Mouse (Mus musculus) ovary, postnatal 14 days (tissue): Measurements from ENCODE around the gene Tmem86b.
A peak's percentile ranks its signal among the peaks of the same experiment; 100 is the strongest.

Experiments
- DNase-seq: peaks from one replicate; pipeline ENCODE4 v3.0.0; 2022; ENCODE audit warnings: low spot score

Tmem86b gene

DNA sequence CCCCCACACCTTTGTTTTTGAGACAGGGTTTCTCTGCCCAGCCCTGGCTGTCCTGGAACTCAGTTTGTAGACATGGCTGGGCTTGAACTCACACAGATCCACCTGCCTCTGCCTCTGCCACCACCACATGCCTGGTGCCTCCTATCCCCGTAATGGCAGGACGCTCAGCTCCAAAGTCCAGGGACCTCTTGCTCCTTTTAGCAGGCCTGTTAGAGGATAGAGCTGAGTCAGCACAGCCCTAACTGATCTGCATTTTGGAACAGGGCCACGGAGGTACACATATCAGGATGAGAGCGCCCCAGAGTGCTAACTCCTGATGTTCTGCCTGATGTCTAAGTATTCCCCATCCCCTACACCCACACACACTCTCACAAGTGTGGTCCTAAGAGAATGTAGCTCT, at the start of gene Tmem86b:
Tmem86b (minus strand) TSS at position 392 of the 400 bp plus-strand sequence.
- no peak for DNase-seq

GRCm38 (mm10) chr7:4675200-4675599, 44.0 kb upstream of the Tmem86b start:
- DNase-seq: no peak

DNA sequence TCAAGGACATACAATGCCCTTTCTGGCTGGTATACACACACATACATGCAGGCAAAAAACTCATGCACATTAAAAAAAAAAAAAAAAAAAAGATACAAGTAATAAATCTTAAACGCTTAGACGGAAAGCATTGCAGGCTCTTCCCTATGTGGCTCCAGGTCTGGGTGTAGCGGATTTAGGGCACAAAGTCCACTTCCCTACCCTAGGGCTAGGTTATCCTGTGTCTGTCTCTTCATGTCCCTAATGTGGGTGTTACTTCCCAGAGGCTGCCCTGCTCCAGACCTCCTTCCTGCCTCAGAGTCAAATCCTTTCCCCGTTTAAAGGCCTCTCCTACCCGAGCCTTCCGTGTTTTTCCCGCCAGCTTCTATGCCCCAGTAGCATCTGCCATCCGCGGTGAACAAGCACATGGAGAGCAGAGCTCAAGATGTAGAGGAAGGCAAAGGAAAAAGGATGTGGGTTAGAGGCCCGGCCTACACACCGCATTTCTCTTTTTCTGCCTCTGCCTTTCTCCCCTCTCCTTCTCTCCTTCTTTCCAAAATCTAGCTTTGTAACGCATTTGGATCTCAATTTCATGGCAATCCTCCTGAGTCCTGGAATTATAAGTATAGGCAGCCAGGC, 43.0 kb upstream of the Tmem86b start:
- DNase-seq: no peak

DNA sequence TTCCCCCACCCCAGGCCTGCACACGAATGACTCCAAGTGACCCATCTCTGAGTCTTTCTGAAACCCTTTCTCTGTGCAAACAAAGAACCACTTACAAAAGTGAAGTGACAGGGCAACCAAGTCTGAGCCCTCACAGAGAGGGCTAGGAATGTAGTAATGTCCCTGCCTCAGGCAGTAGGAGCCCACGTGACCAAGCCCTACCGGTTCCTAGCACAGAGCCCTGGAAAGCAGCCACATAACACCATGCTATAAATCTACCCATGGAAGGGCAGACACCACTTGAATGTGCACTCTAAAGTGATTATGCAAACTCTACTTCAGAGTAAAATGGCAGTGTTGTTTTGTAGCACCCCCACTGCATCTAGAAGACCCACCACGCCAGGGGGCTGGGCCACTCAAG, 40.7 kb upstream of the Tmem86b start:
- DNase-seq: no peak

DNA sequence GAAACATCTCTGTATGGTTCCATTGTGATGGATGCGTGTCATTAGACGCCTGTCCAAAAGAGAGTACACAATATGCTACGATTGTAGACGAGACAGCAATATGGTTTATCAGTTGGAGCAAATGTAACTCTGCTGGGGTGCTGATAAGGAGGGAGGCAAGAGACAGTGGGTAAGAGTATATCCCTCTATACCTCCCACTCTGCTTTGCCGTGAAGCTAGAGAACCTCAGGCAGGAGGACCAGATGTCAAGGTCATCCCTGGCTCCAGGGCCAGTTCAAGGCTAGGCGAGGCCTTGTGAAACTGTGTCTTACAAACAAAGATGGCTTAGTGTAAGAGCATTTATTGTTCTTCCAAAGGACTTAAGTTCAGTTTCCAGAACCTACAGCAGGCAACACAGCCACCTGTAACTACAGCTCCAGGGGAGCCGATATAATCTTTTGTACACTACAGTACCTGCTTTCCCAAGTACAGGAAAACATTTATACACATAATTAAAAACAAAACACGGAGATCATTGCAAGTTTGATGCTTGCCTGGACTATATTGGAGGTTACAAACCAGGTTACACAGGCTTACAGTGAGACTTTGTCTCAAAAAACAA, 39.5 kb upstream of the Tmem86b start:
- no peak for DNase-seq

GRCm38 (mm10) chr7:4669156-4669555, 37.9 kb upstream of the Tmem86b start:
- no peak for DNase-seq

GRCm38 (mm10) chr7:4668506-4668905, 37.3 kb upstream of the Tmem86b start:
- DNase-seq: no peak

DNA sequence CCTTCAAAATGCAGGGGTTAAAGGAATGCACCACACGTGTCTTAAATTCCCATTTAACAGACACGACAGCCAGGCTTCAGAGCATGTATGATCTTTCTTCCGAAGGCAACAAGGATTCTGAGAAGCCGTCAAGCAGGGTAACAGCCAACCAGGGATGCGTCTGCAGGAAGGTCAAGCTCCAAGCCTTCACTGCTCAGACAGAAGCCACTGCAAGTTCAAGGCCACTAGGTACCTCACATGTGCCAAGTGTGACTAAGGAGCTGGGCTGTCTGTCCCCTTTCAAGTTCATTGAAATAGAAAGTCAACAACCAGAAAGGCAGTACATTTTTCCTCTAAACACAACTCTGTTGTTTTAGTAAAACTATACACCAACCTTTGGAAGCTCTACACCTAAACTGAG, 35.6 kb upstream of the Tmem86b start:
- no peak for DNase-seq

- no peak for DNase-seq
Measured at GRCm38 (mm10) chr7:4663742-4664141, 32.5 kb upstream of the Tmem86b start.

DNA sequence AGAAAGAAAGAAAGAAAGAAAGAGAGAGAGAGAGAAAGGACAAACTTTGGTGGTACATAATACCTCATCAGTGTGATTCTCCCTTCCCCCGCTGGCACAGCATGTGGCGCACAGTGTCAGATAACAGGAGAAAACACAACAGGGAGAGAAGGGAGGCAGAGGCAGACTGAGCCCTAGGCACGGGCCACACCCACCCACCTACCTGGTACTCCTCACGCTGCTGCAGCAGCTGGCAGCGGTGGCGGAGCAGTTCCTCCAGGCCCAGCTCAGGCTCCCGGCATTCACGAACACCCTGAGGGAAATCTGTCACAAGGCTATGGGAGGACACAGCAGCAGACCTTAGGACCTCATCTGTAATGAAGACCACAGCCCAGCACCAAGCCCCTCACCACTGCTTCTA, 32.0 kb upstream of the Tmem86b start:
- no peak for DNase-seq

DNA sequence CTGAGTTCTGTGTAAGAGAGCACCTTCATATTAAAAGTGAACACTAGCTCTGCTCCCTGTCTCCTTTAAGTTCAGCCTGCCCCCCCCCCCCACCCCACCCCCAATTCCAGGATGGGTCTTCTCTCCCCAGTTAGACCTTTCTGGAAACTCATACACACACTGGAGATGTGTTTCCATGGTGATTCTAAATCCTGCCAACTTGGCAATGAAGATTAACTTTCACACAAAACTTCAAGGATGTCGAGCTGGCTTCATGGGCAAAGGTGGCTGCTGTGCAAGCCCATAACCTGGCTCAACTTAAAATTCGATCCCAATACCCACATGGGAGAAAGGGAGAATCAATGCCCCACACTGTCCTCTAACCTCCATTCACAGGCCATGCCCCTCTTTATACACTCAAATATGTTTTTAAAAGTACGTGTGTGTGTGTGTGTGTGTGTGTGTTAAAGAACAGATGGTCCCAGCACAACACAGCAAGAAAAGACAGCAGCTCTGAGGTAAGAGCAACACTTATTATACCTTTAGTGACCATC, 28.8 kb upstream of the Tmem86b start:
- DNase-seq: no peak

- peak; percentile 91 for DNase-seq
Measured at GRCm38 (mm10) chr7:4658912-4659551, 27.8 kb upstream of the Tmem86b start, which contains the start of gene Ppp6r1. Gene Ppp6r1 (minus strand): TSS chr7:4659019.

- no peak for DNase-seq
Measured at GRCm38 (mm10) chr7:4658128-4658907, 27.1 kb upstream of the Tmem86b start.

- no peak for DNase-seq
Measured at GRCm38 (mm10) chr7:4657521-4658127, 26.4 kb upstream of the Tmem86b start.

DNA sequence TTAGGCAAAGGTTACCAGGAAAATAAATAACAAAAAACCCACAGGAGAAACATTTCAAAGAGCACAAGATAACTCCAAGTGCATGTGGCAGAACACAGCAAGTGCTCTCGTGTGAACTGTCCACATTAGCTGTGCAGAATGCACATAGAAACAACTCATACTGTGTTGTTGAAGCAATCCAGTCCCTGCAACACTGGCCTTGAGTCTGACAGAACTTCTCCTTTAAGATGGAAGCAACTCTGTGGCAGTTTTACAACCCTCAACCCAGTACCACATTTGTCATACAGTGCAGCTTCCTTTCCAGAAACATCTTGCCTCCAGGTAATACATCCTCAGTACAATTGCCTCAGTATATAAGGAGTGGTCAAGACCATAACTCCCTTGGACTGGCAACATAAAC, 25.6 kb upstream of the Tmem86b start:
- no peak for DNase-seq

DNA sequence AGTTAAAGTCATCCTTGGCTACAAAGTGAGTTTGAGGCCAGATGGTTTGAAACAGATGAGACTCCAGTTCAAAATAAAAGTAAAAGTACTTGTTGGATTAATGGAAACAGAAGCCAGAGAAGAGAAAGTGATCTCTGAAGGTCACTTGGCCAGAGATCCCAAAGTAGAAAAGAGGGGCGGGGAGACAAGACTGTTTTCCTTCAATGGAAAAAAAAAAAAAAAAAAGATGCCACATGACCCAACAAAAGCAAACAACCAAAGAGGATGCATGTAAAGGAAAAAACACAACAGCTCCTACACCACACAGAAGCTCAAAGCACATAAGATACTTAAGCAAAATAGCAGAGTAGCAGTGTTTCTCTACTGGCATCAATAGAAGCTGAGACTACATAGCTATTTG, 24.7 kb upstream of the Tmem86b start:
- no peak for DNase-seq

- no peak for DNase-seq
Measured at GRCm38 (mm10) chr7:4655393-4655792, 24.2 kb upstream of the Tmem86b start.

- no peak for DNase-seq
Measured at GRCm38 (mm10) chr7:4654221-4654620, 23.0 kb upstream of the Tmem86b start.

GRCm38 (mm10) chr7:4653780-4654179, 22.6 kb upstream of the Tmem86b start:
- no peak for DNase-seq

DNA sequence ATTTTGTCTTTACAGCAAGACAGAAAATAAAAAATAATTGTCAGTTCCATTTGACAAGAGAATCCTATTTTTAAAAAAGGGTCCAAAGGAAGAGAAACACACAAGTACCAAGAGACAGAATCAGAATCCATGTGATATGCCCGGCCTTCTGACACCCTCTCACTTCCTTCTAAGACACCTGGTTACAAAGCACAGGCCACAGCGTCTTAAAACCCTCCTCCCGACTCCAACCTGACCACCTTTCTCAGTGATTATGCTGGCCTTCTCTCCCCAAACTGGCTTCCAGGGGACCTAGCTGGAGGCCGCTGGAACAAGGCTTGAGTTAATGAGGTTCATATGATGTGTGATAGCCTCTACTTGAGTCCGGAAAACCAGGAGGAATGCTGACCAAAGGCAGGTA, 22.1 kb upstream of the Tmem86b start:
- no peak for DNase-seq

DNA sequence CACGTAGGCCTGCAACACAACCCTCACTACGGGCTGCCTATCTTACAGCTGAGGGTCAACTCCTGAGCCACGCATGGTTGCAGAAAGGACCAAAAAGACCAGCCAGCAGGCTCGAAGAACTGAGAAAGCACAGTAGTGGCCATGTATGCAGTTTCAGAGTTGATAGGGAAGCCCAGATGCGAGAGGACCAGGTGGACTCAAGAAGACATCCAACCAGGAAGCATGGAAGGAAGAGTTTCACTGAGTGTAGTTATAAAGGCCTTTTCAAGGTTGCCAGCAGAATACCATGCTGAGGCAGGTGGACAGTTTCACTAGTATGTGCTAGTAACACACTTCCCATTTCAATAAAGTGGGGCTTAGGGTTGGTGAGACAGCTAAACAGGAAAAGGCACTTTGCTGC, 21.5 kb upstream of the Tmem86b start:
- no peak for DNase-seq

DNA sequence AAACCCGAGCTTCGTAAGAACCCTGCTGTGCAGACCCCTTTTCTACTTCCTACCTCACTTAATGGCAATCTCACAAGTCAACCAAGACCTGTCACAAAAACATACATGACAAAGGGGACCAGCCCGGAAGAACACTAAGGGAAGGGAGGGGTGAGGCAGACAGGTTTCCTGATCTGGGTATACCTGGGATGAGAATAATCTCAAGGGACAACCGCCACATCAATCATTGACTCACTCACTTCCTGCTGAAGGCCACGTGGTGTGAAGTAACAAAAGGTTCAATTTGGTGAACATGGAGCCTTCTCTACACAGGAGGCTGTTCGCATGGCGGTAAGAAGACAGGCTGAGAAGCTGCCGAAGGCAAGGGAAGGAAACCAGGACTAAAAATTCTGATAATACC, 20.4 kb upstream of the Tmem86b start:
- no peak for DNase-seq
